Mouse (Mus musculus): ENCODE measurements at regions not wholly inside any gene's neighbourhood (a gene's known extent, or its start where the extent isn't known, plus 50 kb on each side); places are given as distances from the start of the nearest gene placed in this dataset.

GRCm38 (mm10) chr1:39047316-39047715, 61.9 kb downstream of the Pdcl3 start:
- no peak for ATAC-seq (ENCODE audit: poor library complexity, severe bottlenecking)

GRCm38 (mm10) chr1:39057304-39057703, 71.9 kb downstream of the Pdcl3 start:
- ATAC-seq (ENCODE audit: poor library complexity, severe bottlenecking) = no peak

GRCm38 (mm10) chr1:39062509-39062908, 77.1 kb downstream of the Pdcl3 start:
- no peak for ATAC-seq (ENCODE audit: poor library complexity, severe bottlenecking)

- ATAC-seq (ENCODE audit: poor library complexity, severe bottlenecking) = no peak
Measured at GRCm38 (mm10) chr1:39063666-39064385, 78.4 kb downstream of the Pdcl3 start.

GRCm38 (mm10) chr1:39064781-39065180, 79.4 kb downstream of the Pdcl3 start:
- no peak for ATAC-seq (ENCODE audit: poor library complexity, severe bottlenecking)

- no peak for ATAC-seq (ENCODE audit: poor library complexity, severe bottlenecking)
Measured at GRCm38 (mm10) chr1:39067901-39068300, 82.5 kb downstream of the Pdcl3 start.

- ATAC-seq (ENCODE audit: poor library complexity, severe bottlenecking) = no peak
Measured at GRCm38 (mm10) chr1:39069086-39069655, 83.8 kb downstream of the Pdcl3 start.

- ATAC-seq (ENCODE audit: poor library complexity, severe bottlenecking) = no peak
Measured at GRCm38 (mm10) chr1:39069676-39070075, 84.3 kb downstream of the Pdcl3 start.

- no peak for ATAC-seq (ENCODE audit: poor library complexity, severe bottlenecking)
Measured at GRCm38 (mm10) chr1:39075966-39076365, 90.6 kb downstream of the Pdcl3 start.

GRCm38 (mm10) chr1:39078584-39079315, 93.3 kb downstream of the Pdcl3 start:
- ATAC-seq (ENCODE audit: poor library complexity, severe bottlenecking) = no peak

- no peak for ATAC-seq (ENCODE audit: poor library complexity, severe bottlenecking)
Measured at GRCm38 (mm10) chr1:39083911-39084826, 98.8 kb downstream of the Pdcl3 start.

- no peak for ATAC-seq (ENCODE audit: poor library complexity, severe bottlenecking)
Measured at GRCm38 (mm10) chr1:39086273-39086672, 100.9 kb downstream of the Pdcl3 start.

GRCm38 (mm10) chr1:39089875-39090274, 103.7 kb upstream of the Npas2 start:
- 0 out of 2 replicates have a peak, but pooled peaks have one; percentile 35 for ATAC-seq (ENCODE audit: poor library complexity, severe bottlenecking)

GRCm38 (mm10) chr1:39091121-39091520, 102.4 kb upstream of the Npas2 start:
- ATAC-seq (ENCODE audit: poor library complexity, severe bottlenecking) = no peak

- no peak for ATAC-seq (ENCODE audit: poor library complexity, severe bottlenecking)
Measured at GRCm38 (mm10) chr1:39091638-39092037, 101.9 kb upstream of the Npas2 start.

- ATAC-seq (ENCODE audit: poor library complexity, severe bottlenecking) = no peak
Measured at GRCm38 (mm10) chr1:39093291-39093690, 100.2 kb upstream of the Npas2 start.

- no peak for ATAC-seq (ENCODE audit: poor library complexity, severe bottlenecking)
Measured at GRCm38 (mm10) chr1:39094001-39094400, 99.5 kb upstream of the Npas2 start.

GRCm38 (mm10) chr1:39095901-39096300, 97.6 kb upstream of the Npas2 start:
- no peak for ATAC-seq (ENCODE audit: poor library complexity, severe bottlenecking)

GRCm38 (mm10) chr1:39096726-39097125, 96.8 kb upstream of the Npas2 start:
- no peak for ATAC-seq (ENCODE audit: poor library complexity, severe bottlenecking)

- ATAC-seq (ENCODE audit: poor library complexity, severe bottlenecking) = no peak
Measured at GRCm38 (mm10) chr1:39097499-39097898, 96.0 kb upstream of the Npas2 start.

GRCm38 (mm10) chr1:39098154-39098553, 95.4 kb upstream of the Npas2 start:
- ATAC-seq (ENCODE audit: poor library complexity, severe bottlenecking) = no peak

All from megakaryocyte, adult 5-6 weeks (primary cell).